Mouse (Mus musculus) embryonic fibroblast, embryonic 13.5 days (primary cell): ENCODE results near the gene Rab7.

Source experiments
- CTCF ChIP-seq: IDR thresholded peaks from 2 replicates; pipeline ENCODE4 v1.5.1; 2011; ENCODE audit warnings: mild to moderate bottlenecking, control low read depth, low read length, moderate library complexity, borderline replicate concordance; ENCODE audit not compliant: insufficient read depth
- POLR2A ChIP-seq: IDR thresholded peaks from 2 replicates; pipeline ENCODE4 v1.6.1; 2011; ENCODE audit warnings: low read depth, mild to moderate bottlenecking, control low read depth, low read length, moderate library complexity

DNA sequence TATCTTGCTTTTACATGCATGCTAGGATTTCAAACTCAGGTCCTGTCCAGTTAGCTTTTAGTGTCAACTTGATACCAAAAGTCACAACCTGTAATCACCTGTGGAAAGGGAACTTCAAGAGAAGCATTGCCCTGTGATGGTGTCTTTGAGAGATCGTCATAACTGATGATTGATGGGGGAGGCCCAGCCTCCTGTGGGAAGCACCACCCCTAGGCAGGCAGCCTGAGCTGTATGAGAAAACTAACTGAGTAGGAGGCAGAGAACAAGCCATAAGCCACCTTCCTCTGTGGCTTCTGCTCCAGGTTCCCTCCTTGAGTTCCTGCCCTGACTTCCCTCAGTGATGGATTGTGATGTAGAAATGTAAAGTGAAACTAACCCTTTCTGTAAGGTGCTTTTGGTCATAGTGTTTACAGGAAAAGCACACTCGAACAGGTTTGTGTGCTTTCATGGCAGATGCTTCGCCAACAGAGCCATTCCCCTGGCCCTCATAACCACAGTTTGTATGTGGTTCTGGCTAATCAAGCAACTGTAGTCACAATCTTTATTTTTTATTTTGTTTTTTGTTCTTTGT is 19.1 kb upstream of the Rab7 start:
- no peak for TF ChIP-seq CTCF
- no peak for TF ChIP-seq POLR2A
